Mouse (Mus musculus): ENCODE measurements at regions not wholly inside any gene's neighbourhood (a gene's known extent, or its start where the extent isn't known, plus 50 kb on each side); places are given as distances from the start of the nearest gene placed in this dataset.

DNA sequence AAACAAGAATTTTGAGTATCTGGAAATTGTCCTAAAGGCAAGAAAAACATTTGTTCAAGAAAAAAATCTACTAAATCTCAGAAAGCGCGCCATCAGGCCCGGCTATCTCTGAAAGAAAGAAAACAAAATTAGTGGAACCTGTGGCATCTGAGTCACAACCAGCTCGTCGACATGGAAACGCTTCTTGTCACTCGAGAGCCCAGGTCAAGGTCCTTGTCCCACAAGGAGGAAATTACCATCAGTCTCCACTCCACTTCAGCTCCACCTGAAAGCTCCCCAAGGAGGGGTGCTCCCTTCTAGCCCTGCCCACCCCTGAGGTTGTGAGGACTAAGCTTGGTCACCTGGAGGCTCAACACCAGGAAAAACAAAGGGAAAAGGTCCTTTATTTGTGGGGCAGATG, 324.1 kb upstream of the Zfp637 start:
- H3K4me1 ChIP-seq (replicated peaks), result no peaks in the 10 kb centered on the region
- 78% methylated on average over 7 of the region's 7 CpGs for WGBS
- DNase-seq (ENCODE audit: low spot score), result no peak
- no peaks in the 10 kb centered on the region for H3K27me3 ChIP-seq (ENCODE audit: insufficient read depth, poor library complexity, severe bottlenecking)
- no peak overlapping the region for H3K4me3 ChIP-seq
- H3K27ac ChIP-seq, result no peak overlapping the region
- H3K9me3 ChIP-seq, result no peaks in the 10 kb centered on the region
- no peaks in the 10 kb centered on the region for H3K36me3 ChIP-seq

DNA sequence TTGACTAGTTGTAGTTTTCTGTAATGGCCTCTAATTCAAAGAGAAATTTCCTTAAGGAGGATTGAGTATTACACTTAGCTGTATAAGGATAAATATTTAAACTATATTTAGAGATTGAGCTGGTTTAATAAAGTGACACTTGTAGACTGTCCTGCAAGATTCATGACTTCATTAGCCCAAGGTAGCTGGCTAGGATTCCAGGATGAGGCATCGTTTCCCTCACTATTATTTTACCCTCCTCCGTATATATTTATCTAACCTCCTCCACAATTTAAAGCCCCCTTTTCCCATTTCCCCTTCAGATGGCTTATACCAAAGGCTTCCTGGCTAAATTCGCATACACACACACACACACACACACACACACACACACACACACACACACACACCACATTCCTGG, 322.0 kb upstream of the Zfp637 start:
- Histone ChIP-seq H3K4me1 (replicated peaks) (no peaks in the 10 kb centered on the region), H3K27me3 (ENCODE audit: insufficient read depth, poor library complexity, severe bottlenecking) (no peaks in the 10 kb centered on the region), H3K4me3 (no peak overlapping the region), H3K27ac (no peak overlapping the region), H3K36me3 (no peaks in the 10 kb centered on the region), H3K9me3 (no peaks in the 10 kb centered on the region)
- WGBS, result 80% methylated on average over 3 of the region's 3 CpGs
- DNase-seq (ENCODE audit: low spot score), result no peak

- Histone ChIP-seq H3K36me3 (no peaks in the 10 kb centered on the region), H3K4me3 (no peak overlapping the region), H3K4me1 (replicated peaks) (no peaks in the 10 kb centered on the region), H3K9me3 (no peaks in the 10 kb centered on the region), H3K27ac (no peak overlapping the region), H3K27me3 (ENCODE audit: insufficient read depth, poor library complexity, severe bottlenecking) (no peaks in the 10 kb centered on the region)
- 90% methylated on average over 1 of the region's 1 CpGs for WGBS
- no peak for DNase-seq (ENCODE audit: low spot score)
Measured at GRCm38 (mm10) chr6:117519466-117519865, 321.5 kb upstream of the Zfp637 start.

GRCm38 (mm10) chr6:117526161-117526935, 314.6 kb upstream of the Zfp637 start:
- DNase-seq (ENCODE audit: low spot score), result peak; percentile 38
- H3K9me3 ChIP-seq, result no peaks in the 10 kb centered on the region
- H3K4me3 ChIP-seq, result no peak overlapping the region
- 66% methylated on average over 22 of the region's 22 CpGs for WGBS
- H3K4me1 ChIP-seq (replicated peaks), result peaks cover 5% of the 10 kb centered on the region; the same call in 1 of the 2 replicates
- no peak overlapping the region for H3K27ac ChIP-seq
- H3K27me3 ChIP-seq (ENCODE audit: insufficient read depth, poor library complexity, severe bottlenecking), result no peaks in the 10 kb centered on the region
- H3K36me3 ChIP-seq, result no peaks in the 10 kb centered on the region

- no peaks in the 10 kb centered on the region for H3K27me3 ChIP-seq (ENCODE audit: insufficient read depth, poor library complexity, severe bottlenecking)
- no peak overlapping the region for H3K4me3 ChIP-seq
- H3K4me1 ChIP-seq (replicated peaks), result peaks cover 5% of the 10 kb centered on the region; the same call in 1 of the 2 replicates
- H3K36me3 ChIP-seq, result no peaks in the 10 kb centered on the region
- no peaks in the 10 kb centered on the region for H3K9me3 ChIP-seq
- WGBS, result 97% methylated on average over 8 of the region's 8 CpGs
- no peak overlapping the region for H3K27ac ChIP-seq
- no peak for DNase-seq (ENCODE audit: low spot score)
Measured at GRCm38 (mm10) chr6:117527526-117527925, 313.5 kb upstream of the Zfp637 start.

DNA sequence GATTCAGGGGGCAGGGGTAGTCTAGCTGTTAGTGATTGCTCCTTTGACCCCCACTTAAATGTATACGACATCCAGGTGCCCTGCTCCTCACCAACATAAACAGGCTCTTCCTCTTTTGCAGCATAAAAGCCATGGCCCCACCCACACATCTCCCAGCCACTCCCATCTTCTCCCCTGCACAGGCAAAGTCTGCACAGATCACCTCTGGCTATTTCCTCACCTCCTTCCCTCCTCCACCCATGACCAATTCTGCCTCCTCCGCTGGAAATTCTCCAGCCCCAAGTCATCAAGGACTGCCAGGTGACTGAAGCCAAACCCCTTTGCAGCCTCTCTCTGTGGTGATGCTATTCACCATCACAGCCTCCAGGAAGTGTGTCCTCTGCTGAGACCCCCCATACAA, 306.8 kb upstream of the Zfp637 start:
- H3K4me1 ChIP-seq (replicated peaks), result no peaks in the 10 kb centered on the region
- no peak overlapping the region for H3K27ac ChIP-seq
- H3K36me3 ChIP-seq, result no peaks in the 10 kb centered on the region
- 63% methylated on average over 2 of the region's 2 CpGs for WGBS
- no peak overlapping the region for H3K4me3 ChIP-seq
- DNase-seq (ENCODE audit: low spot score), result no peak
- H3K27me3 ChIP-seq (ENCODE audit: insufficient read depth, poor library complexity, severe bottlenecking), result no peaks in the 10 kb centered on the region
- H3K9me3 ChIP-seq, result no peaks in the 10 kb centered on the region

DNA sequence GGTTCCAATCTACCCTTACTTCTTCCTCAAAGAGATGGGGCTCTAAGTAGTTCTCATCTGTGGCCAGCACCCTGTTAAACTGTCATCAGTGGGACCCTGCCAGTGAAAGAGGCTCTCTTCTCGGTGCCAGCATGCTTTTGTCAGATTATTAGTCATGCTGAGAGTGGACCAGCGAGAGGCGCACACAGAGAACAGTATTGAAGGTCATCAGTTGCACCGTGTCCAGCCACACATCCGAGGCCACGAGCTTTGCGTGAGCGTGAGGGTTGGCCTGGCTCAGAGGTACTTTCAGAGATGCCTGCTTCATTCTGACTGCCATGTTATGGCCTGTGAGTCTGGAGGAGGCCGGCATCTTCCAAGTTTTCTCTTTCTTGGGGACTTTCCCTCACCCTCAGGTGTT, 306.0 kb upstream of the Zfp637 start:
- 90% methylated on average over 9 of the region's 9 CpGs for WGBS
- Histone ChIP-seq H3K36me3 (no peaks in the 10 kb centered on the region), H3K27me3 (ENCODE audit: insufficient read depth, poor library complexity, severe bottlenecking) (no peaks in the 10 kb centered on the region), H3K4me3 (no peak overlapping the region), H3K4me1 (replicated peaks) (no peaks in the 10 kb centered on the region), H3K9me3 (0 out of 2 replicates have a peak, but pooled peaks cover 3% of the 10 kb centered on the region), H3K27ac (no peak overlapping the region; the same call in 1 of the 2 replicates)
- DNase-seq (ENCODE audit: low spot score), result no peak

GRCm38 (mm10) chr6:117536084-117536483, 304.9 kb upstream of the Zfp637 start:
- H3K9me3 ChIP-seq, result 0 out of 2 replicates have a peak, but pooled peaks cover 3% of the 10 kb centered on the region
- no peaks in the 10 kb centered on the region for H3K27me3 ChIP-seq (ENCODE audit: insufficient read depth, poor library complexity, severe bottlenecking)
- H3K27ac ChIP-seq, result no peak overlapping the region
- WGBS, result 90% methylated on average over 4 of the region's 4 CpGs
- no peak for DNase-seq (ENCODE audit: low spot score)
- no peaks in the 10 kb centered on the region for H3K4me1 ChIP-seq (replicated peaks)
- H3K36me3 ChIP-seq, result no peaks in the 10 kb centered on the region
- H3K4me3 ChIP-seq, result no peak overlapping the region

GRCm38 (mm10) chr6:117542431-117542830, 298.5 kb upstream of the Zfp637 start:
- no peaks in the 10 kb centered on the region for H3K36me3 ChIP-seq
- no peak overlapping the region for H3K27ac ChIP-seq
- H3K4me3 ChIP-seq, result no peak overlapping the region
- WGBS, result 83% methylated on average over 3 of the region's 3 CpGs
- H3K9me3 ChIP-seq, result 0 out of 2 replicates have a peak, but pooled peaks cover 3% of the 10 kb centered on the region
- H3K27me3 ChIP-seq (ENCODE audit: insufficient read depth, poor library complexity, severe bottlenecking), result no peaks in the 10 kb centered on the region
- H3K4me1 ChIP-seq (replicated peaks), result no peaks in the 10 kb centered on the region
- DNase-seq (ENCODE audit: low spot score), result no peak

- Histone ChIP-seq H3K27me3 (ENCODE audit: insufficient read depth, poor library complexity, severe bottlenecking) (no peaks in the 10 kb centered on the region), H3K4me3 (no peak overlapping the region), H3K4me1 (replicated peaks) (no peaks in the 10 kb centered on the region), H3K36me3 (no peaks in the 10 kb centered on the region), H3K9me3 (no peaks in the 10 kb centered on the region), H3K27ac (no peak overlapping the region)
- DNase-seq (ENCODE audit: low spot score), result no peak
- WGBS, result 86% methylated on average over 11 of the region's 11 CpGs
Measured at GRCm38 (mm10) chr6:117544276-117545196, 296.4 kb upstream of the Zfp637 start.

DNA sequence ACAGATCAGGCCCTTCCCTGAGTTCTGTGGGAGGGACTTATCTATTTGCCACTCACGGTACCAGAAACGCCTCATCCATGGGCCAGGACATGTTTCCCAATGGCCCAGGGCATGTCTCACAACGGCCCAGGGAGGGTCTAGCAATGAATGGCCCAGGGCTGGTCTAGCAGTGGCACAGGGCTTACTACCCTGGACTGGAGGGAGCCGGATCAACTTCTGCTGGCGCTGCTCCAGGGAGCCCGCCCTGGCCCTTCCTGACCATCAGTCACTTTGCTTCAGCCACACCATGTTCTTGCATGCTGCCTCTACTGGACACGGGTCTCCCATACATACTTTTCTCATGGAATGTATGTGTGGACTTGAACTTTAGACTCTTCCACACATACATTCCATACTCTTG, 290.1 kb upstream of the Zfp637 start:
- WGBS, result 96% methylated on average over 7 of the region's 7 CpGs

GRCm38 (mm10) chr6:117552006-117552667, 288.8 kb upstream of the Zfp637 start:
- 30% methylated on average over 6 of the region's 6 CpGs for WGBS
- 0 out of 2 replicates have a peak overlapping the region, but pooled peaks have one; percentile 35 for H3K27ac ChIP-seq
- peak; percentile 34 for DNase-seq (ENCODE audit: low spot score)

More for the DNA sequence above, 290.1 kb upstream of the Zfp637 start:
- Histone ChIP-seq H3K27ac (no peak overlapping the region), H3K36me3 (no peaks in the 10 kb centered on the region), H3K9me3 (no peaks in the 10 kb centered on the region), H3K4me3 (no peak overlapping the region), H3K4me1 (replicated peaks) (peaks cover 21% of the 10 kb centered on the region), H3K27me3 (ENCODE audit: insufficient read depth, poor library complexity, severe bottlenecking) (no peaks in the 10 kb centered on the region)
- DNase-seq (ENCODE audit: low spot score), result no peak

More at GRCm38 (mm10) chr6:117552006-117552667, 288.8 kb upstream of the Zfp637 start:
- Histone ChIP-seq H3K4me3 (no peak overlapping the region), H3K9me3 (no peaks in the 10 kb centered on the region), H3K36me3 (no peaks in the 10 kb centered on the region), H3K4me1 (replicated peaks) (peaks cover 21% of the 10 kb centered on the region), H3K27me3 (ENCODE audit: insufficient read depth, poor library complexity, severe bottlenecking) (no peaks in the 10 kb centered on the region)
